Mouse (Mus musculus): Measurements from ENCODE around the gene Klf11. TPM values are rescaled to one million over a fixed set of nuclear protein-coding genes. Genes with fewer than 3 reads are reported as not detected.

Klf11 gene
- total RNA-seq (2023) = 10 to 100 TPM; 65.9 to 82.8 TPM

GRCm38 (mm10) chr12:24651063-24651557, at the start of gene Klf11:
Gene Klf11 (plus strand): TSS chr12:24651274.

GRCm38 (mm10) chr12:24681286-24682023, 30.4 kb downstream of the Klf11 start, which contains the start of gene Cys1:
Gene Cys1 (minus strand): TSS chr12:24681813.

DNA sequence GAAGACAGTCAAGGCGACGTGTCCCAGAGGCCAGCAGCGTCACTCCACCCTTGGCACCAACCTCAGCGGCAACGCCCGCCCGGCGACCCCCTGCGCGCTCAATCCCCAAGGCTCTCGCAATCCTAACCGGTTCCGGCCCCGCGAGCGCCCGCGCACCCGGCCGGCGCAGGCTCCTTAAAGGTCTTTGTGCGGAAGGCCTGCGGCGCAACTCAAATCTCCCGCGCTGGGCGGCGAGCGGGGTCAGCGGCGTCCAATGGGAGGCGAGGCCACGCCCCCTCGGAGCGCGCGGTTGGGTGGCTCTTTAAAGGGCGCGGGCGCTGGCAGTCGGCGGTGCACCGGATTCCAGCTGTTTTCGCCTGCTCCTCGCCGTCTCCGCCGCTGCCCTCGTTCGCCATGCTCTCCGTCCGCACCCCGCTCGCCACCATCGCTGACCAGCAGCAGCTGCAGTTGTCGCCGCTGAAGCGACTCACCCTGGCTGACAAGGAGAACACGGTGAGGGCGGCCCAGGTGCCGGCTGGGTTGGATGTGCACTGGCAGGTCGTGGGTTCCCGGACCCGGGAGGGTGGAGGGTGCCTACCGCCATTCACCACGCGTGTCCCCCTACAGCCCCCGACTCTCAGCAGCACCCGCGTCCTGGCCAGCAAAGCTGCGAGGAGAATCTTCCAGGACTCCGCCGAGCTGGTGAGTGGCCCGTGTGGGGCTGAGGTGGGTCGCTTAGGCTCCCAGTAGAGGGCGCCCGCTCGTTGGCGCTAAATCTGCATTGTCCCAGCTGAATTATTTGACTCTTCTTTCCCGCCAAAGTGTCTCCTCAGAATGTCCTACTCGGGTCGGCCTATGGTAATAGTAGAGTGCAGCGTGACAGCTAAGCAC, 57.1 kb downstream of the Klf11 start, which contains the start of gene Rrm2:
Gene Rrm2, plus strand, starts transcription at position 288 of the 870 bp plus-strand sequence.

Other genes starting within 250 kb of the Klf11 start
- 10 to 100 TPM; 30.7 to 33.8 TPM for gene Taf1b, start 152.9 kb upstream of the Klf11 start, total RNA-seq (2023)
- gene Grhl1, start 79.0 kb upstream of the Klf11 start, total RNA-seq (2023) = 1 to 10 TPM; 2.1 to 2.4 TPM
- gene Cys1, start 30.5 kb downstream of the Klf11 start, total RNA-seq (2023) = not detected
- 1 to 10 TPM; 1.9 to 3.6 TPM for gene Rrm2, start 57.0 kb downstream of the Klf11 start, total RNA-seq (2023)
- under 1 TPM in 1 of 2 experiments, not detected in 1; 0.94 TPM for gene Mboat2, start 179.6 kb downstream of the Klf11 start, total RNA-seq (2023)